Mouse (Mus musculus): ENCODE measurements around the gene Inip. TPM values are rescaled to one million over a fixed set of nuclear protein-coding genes. Genes with fewer than 3 reads are reported as not detected.

Inip gene
- polyA plus RNA-seq, 1 experiment: 19.8 TPM

DNA sequence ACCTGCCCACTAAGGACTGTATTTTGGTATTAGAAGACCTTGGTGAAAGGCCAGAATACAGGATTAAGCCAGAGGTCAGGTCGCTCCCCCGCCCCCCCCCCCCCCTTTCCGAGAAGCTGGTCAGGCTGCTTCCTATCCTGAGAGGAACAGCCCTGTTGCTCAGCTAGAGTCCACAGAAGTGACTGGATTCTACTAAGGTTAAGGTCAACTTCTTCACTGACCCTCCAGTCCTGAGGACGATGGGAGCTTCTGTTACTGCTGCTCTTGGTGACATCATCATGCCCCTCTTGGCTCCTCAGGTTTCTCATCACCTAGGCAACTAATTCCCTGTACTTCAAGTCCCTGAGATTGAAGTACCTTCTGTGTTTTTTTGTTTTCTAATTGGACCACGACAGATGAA, 14.6 kb upstream of the Inip start:
- no peak overlapping the region for H3K4me3 ChIP-seq (ENCODE audit: insufficient read depth, low read length)
- peaks cover 22% of the 10 kb centered on the region for H3K4me1 ChIP-seq (ENCODE audit: control insufficient read depth, insufficient read depth, low read length)
- TF ChIP-seq CTCF (IDR thresholded peaks at IDR 0.05; ENCODE audit: borderline replicate concordance, insufficient read depth, low read length): no peak
- no peak for TF ChIP-seq POLR2A (IDR thresholded peaks at IDR 0.05; ENCODE audit: low read depth, low read length)
- no peak overlapping the region for H3K27ac ChIP-seq (ENCODE audit: insufficient read depth, low read length)

- Histone ChIP-seq H3K4me1 (ENCODE audit: control insufficient read depth, insufficient read depth, low read length) (peaks cover 22% of the 10 kb centered on the region), H3K4me3 (ENCODE audit: insufficient read depth, low read length) (no peak overlapping the region), H3K27ac (ENCODE audit: insufficient read depth, low read length) (peak overlapping the region; percentile 47)
- TF ChIP-seq CTCF (IDR thresholded peaks at IDR 0.05; ENCODE audit: borderline replicate concordance, insufficient read depth, low read length) (no peak), POLR2A (IDR thresholded peaks at IDR 0.05; ENCODE audit: low read depth, low read length) (no peak)
Observed at GRCm38 (mm10) chr4:59815121-59815810, 13.9 kb upstream of the Inip start.

DNA sequence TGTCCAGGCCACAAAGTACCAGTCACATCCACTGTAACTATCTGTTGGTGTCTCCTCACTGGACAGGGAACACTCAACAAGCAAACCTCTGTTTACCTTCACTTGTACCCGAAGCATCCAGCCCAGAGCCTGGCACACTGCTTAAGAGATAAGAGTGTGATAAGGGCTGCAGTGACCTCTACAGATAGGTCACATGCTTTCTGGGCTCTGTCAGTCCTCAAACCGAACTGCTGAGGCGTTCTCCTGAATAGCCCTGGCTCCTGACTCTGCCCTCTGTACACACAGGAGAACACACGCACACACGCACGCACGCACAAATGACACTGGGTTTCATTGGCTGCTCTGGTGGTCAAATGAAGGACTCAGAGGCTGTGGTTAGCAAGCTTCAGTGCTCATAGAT, 12.7 kb upstream of the Inip start:
- Histone ChIP-seq H3K4me3 (ENCODE audit: insufficient read depth, low read length) (no peak overlapping the region), H3K4me1 (ENCODE audit: control insufficient read depth, insufficient read depth, low read length) (peaks cover 23% of the 10 kb centered on the region), H3K27ac (ENCODE audit: insufficient read depth, low read length) (no peak overlapping the region)
- no peak for TF ChIP-seq POLR2A (IDR thresholded peaks at IDR 0.05; ENCODE audit: low read depth, low read length)
- TF ChIP-seq CTCF (IDR thresholded peaks at IDR 0.05; ENCODE audit: borderline replicate concordance, insufficient read depth, low read length): no peak

DNA sequence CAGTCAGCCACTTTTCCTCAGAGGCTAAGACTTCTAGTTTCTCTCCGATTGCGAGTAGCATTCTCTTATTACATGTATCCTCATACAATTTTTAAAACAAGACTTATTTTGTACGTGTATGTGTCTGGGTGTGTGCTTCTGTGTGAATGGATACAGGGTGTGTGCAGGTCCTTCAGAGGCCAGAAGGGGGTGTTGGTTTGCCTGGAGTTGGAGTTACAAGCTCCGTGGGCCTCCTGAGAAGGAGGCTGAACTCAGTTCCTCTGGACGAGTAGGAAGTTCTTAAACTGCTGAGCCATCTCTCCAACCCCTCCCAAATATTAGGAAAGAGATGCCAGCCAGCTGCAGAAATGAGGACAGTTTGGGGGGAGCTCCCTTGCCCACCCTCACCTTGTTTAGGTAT, 7.0 kb upstream of the Inip start:
- TF ChIP-seq POLR2A (IDR thresholded peaks at IDR 0.05; ENCODE audit: low read depth, low read length) (no peak), CTCF (IDR thresholded peaks at IDR 0.05; ENCODE audit: borderline replicate concordance, insufficient read depth, low read length) (no peak)
- Histone ChIP-seq H3K27ac (ENCODE audit: insufficient read depth, low read length) (no peak overlapping the region), H3K4me3 (ENCODE audit: insufficient read depth, low read length) (no peak overlapping the region; the same call in 1 of the 2 replicates), H3K4me1 (ENCODE audit: control insufficient read depth, insufficient read depth, low read length) (0 out of 2 replicates have a peak, but pooled peaks cover 2% of the 10 kb centered on the region)

GRCm38 (mm10) chr4:59807521-59807920, 6.1 kb upstream of the Inip start:
- peak overlapping the region; percentile 88 for H3K27ac ChIP-seq (ENCODE audit: insufficient read depth, low read length)
- H3K4me3 ChIP-seq (ENCODE audit: insufficient read depth, low read length): peak overlapping the region; percentile 25
- no peak for TF ChIP-seq CTCF (IDR thresholded peaks at IDR 0.05; ENCODE audit: borderline replicate concordance, insufficient read depth, low read length)
- TF ChIP-seq POLR2A (IDR thresholded peaks at IDR 0.05; ENCODE audit: low read depth, low read length): no peak
- H3K4me1 ChIP-seq (ENCODE audit: control insufficient read depth, insufficient read depth, low read length): 0 out of 2 replicates have a peak, but pooled peaks cover 2% of the 10 kb centered on the region

DNA sequence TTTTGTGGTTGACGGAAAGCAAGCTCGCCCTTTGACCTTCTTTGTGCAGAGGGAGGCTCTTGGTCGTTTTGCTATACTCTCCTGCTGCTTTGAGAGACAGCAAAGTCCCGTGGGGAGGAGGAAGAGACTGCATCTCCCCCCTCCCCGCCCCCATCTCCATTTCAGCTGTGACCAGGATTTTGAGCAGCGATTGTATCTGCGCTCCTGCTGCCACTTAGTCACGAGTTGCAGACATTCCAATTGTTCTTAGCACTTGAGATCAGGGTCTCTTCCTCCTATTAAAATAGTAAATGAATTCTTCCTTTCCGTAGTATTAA, 5.4 kb upstream of the Inip start:
- H3K4me1 ChIP-seq (ENCODE audit: control insufficient read depth, insufficient read depth, low read length): 0 out of 2 replicates have a peak, but pooled peaks cover 2% of the 10 kb centered on the region
- H3K4me3 ChIP-seq (ENCODE audit: insufficient read depth, low read length): peak overlapping the region; percentile 88
- TF ChIP-seq POLR2A (IDR thresholded peaks at IDR 0.05; ENCODE audit: low read depth, low read length): no peak; the same call in 1 of the 2 replicates
- TF ChIP-seq CTCF (IDR thresholded peaks at IDR 0.05; ENCODE audit: borderline replicate concordance, insufficient read depth, low read length): no peak
- peak overlapping the region; percentile 88 for H3K27ac ChIP-seq (ENCODE audit: insufficient read depth, low read length)

GRCm38 (mm10) chr4:59805968-59806878, 4.8 kb upstream of the Inip start:
- peak overlapping the region; percentile 88 for H3K4me3 ChIP-seq (ENCODE audit: insufficient read depth, low read length)
- H3K27ac ChIP-seq (ENCODE audit: insufficient read depth, low read length): peak overlapping the region; percentile 88
- 0 out of 2 replicates have a peak, but pooled peaks cover 2% of the 10 kb centered on the region for H3K4me1 ChIP-seq (ENCODE audit: control insufficient read depth, insufficient read depth, low read length)
- TF ChIP-seq CTCF (IDR thresholded peaks at IDR 0.05; ENCODE audit: borderline replicate concordance, insufficient read depth, low read length) (no peak), POLR2A (IDR thresholded peaks at IDR 0.05; ENCODE audit: low read depth, low read length) (0 out of 2 replicates have a peak, but pooled peaks have one; percentile 3)

DNA sequence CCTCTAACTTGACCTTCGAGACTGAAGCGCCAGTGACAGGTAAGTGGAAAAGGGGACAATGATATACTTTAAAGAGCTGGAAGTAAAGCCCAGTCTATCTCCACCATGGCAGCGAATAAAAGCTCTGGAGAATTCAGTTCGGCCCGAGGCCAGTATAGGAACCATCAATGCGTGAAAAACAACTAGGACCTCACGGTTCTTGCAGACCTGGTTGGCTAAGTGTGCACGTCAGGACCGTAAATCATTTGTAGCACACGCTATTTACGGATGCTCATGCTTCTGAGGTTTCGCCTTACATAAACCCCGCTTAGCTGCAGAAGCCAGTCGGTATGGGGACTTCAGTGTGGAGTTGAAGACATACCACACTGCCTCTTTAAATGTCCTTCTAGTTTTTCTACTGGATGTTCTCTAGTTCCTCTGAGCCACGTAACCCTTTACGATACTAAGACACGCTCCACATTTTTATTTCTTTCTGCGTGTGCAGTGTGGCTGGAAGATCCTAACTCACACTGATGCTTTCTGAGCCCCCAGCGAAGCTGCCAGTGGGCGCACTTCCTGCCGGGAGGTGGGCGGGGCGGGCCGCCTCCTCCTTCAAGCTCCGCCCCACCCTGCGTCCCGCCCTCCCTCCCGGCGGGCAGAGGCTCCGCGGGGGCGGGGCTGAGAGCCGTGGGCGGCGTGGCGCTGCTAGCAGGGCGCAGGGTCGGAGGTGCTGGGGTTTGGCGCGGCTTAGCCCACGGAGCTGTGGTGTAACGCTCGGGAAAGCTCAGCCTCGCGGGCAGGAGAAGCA, 4.0 kb upstream of the Inip start, which contains the start of gene Snx30:
Gene Snx30, plus strand, starts transcription at position 660 of the 787 bp plus-strand sequence.
- Histone ChIP-seq H3K4me1 (ENCODE audit: control insufficient read depth, insufficient read depth, low read length) (peaks cover 3% of the 10 kb centered on the region; the same call in 1 of the 2 replicates), H3K27ac (ENCODE audit: insufficient read depth, low read length) (peak within 1 kb of the TSS; percentile 88), H3K4me3 (ENCODE audit: insufficient read depth, low read length) (peak within 1 kb of the TSS; percentile 88)
- no peak for TF ChIP-seq CTCF (IDR thresholded peaks at IDR 0.05; ENCODE audit: borderline replicate concordance, insufficient read depth, low read length)
- peak; percentile 89 for TF ChIP-seq POLR2A (IDR thresholded peaks at IDR 0.05; ENCODE audit: low read depth, low read length)

GRCm38 (mm10) chr4:59804754-59805153, 3.4 kb upstream of the Inip start:
- TF ChIP-seq CTCF (IDR thresholded peaks at IDR 0.05; ENCODE audit: borderline replicate concordance, insufficient read depth, low read length) (no peak), POLR2A (IDR thresholded peaks at IDR 0.05; ENCODE audit: low read depth, low read length) (no peak)
- no peak overlapping the region for H3K27ac ChIP-seq (ENCODE audit: insufficient read depth, low read length)
- no peak overlapping the region for H3K4me3 ChIP-seq (ENCODE audit: insufficient read depth, low read length)
- H3K4me1 ChIP-seq (ENCODE audit: control insufficient read depth, insufficient read depth, low read length): peaks cover 7% of the 10 kb centered on the region; the same call in 1 of the 2 replicates

All from embryonic fibroblast, embryonic 13.5 days (primary cell).